13 mouse cellular contexts compared by ENCODE assay signal in the genomic region with DNA sequence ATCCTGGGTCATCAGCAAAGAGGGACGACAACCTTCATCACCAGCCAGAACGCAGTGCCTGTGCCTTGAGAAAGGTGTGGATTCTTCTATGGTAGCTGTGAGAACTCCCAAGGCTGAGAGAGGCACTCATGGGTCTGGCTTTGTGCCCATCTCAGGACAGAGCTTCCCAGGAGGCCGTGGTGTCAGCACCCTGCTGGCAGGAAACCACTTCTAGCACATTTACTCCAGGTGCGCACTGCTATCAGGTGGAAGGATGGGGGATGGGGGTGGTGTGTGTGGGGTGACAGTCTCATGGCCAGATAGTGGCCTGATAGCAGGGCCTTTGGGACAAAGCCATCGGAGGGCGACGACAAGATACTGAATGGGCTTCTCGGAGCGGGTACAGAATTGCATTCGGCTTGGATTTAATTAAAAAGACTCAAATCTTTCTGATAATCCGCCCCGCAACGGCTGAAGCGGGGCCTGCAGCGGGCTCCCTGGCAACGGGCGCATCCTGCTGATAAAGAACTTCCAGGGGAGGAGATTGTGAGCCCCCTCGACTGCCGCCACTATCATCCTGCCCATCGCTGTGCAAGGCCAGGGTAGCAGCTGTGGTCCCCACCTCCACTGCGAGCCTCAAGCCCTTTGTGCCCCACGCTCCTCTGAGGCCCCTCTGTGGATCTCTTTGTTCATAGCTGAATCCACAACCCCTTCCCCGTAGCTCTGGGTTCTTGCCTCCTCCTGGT. TPM values are rescaled to one million over a fixed set of nuclear protein-coding genes. Genes with fewer than 3 reads are reported as not detected.
DNase-seq lines count a peak whose midpoint lies in the region; ATAC-seq and TF ChIP-seq lines count a peak whose summit lies in the region.
"Had no signal": no experiment of that assay in that cellular context is flagged by ENCODE, and none has a peak within 500 bp of the region (broad histone marks: within the 10 kb centered on the region; RNA-seq: fewer than 3 reads in every experiment).

No protein-coding gene starts in this region.

- H3K4me3 ChIP-seq in E14TG2a.4 (replicated peaks; ENCODE audit: low read length), result peak overlapping the region; percentile 61
- H3K4me3 ChIP-seq in hindbrain, embryonic 16.5 days (ENCODE audit: low read length), result no peak overlapping the region
- no peak overlapping the region for H3K4me3 ChIP-seq in neural tube, embryonic 13.5 days
- H3K4me3 ChIP-seq: liver, embryonic 15.5 days; megakaryocyte, embryonic 14.5 days had no signal

- no peak for TF ChIP-seq POLR2A in brain, embryonic 14.5 days (IDR thresholded peaks at IDR 0.05; ENCODE audit: borderline replicate concordance, extremely low read depth, insufficient read depth, insufficient read length, poor library complexity, severe bottlenecking)

- intact Hi-C loops in heart, postnatal 25 days (cut with DNase I), result no loop called here

- 30% methylated on average over 23 of the region's 23 CpGs for WGBS in hindbrain, embryonic 16.5 days
- WGBS in neural tube, embryonic 13.5 days, result 47% methylated on average over 23 of the region's 23 CpGs

- no peak overlapping the region for H3K4me2 ChIP-seq in hindbrain, embryonic 16.5 days (ENCODE audit: low read length)
- H3K4me2 ChIP-seq in neural tube, embryonic 13.5 days, result no peak overlapping the region
- H3K4me2 ChIP-seq: liver, embryonic 15.5 days had no signal

- H3K36me3 ChIP-seq in E14TG2a.4 (ENCODE audit: insufficient read depth, low read length), result no peaks in the 10 kb centered on the region
- H3K36me3 ChIP-seq in hindbrain, embryonic 16.5 days (ENCODE audit: control insufficient read depth, insufficient read depth, low read length), result no peaks in the 10 kb centered on the region
- H3K36me3 ChIP-seq in neural tube, embryonic 13.5 days, result no peaks in the 10 kb centered on the region
- H3K36me3 ChIP-seq: liver, embryonic 15.5 days had no signal

- H3K9me3 ChIP-seq in E14TG2a.4 (ENCODE audit: low read length), result peaks cover 9% of the 10 kb centered on the region
- H3K9me3 ChIP-seq in hindbrain, embryonic 16.5 days (ENCODE audit: control insufficient read depth, low read length), result no peaks in the 10 kb centered on the region
- H3K9me3 ChIP-seq in neural tube, embryonic 13.5 days, result no peaks in the 10 kb centered on the region
- H3K9me3 ChIP-seq: liver, embryonic 15.5 days had no signal

- H3K9ac ChIP-seq in hindbrain, embryonic 16.5 days (ENCODE audit: low read depth, low read length), result peak overlapping the region; percentile 31
- no peak overlapping the region; the same call in 1 of the 2 replicates for H3K9ac ChIP-seq in neural tube, embryonic 13.5 days
- H3K9ac ChIP-seq: liver, embryonic 15.5 days had no signal

- peak; percentile 57 for DNase-seq in brain, embryonic 14.5 days (ENCODE audit: low read depth)
- no peak for DNase-seq in heart, postnatal 25 days (ENCODE audit: low spot score)
- DNase-seq in urinary bladder, postnatal 36 days (ENCODE audit: low spot score in 2 of 2), result no peak
- DNase-seq in adrenal gland, postnatal 36 days, result no peak
- DNase-seq: adrenal gland, adult 8-10 months; heart, adult 18-20 months had no signal

- H3K27me3 ChIP-seq in E14TG2a.4 (ENCODE audit: insufficient read depth, low read length), result peaks cover 39% of the 10 kb centered on the region
- H3K27me3 ChIP-seq in hindbrain, embryonic 16.5 days (replicated peaks; ENCODE audit: control insufficient read depth, insufficient read depth, low read length), result no peaks in the 10 kb centered on the region
- H3K27me3 ChIP-seq in neural tube, embryonic 13.5 days, result no peaks in the 10 kb centered on the region

- H3K4me1 ChIP-seq in E14TG2a.4 (replicated peaks; ENCODE audit: low read depth, low read length), result peaks cover 12% of the 10 kb centered on the region
- H3K4me1 ChIP-seq in hindbrain, embryonic 16.5 days (ENCODE audit: control insufficient read depth, insufficient read depth, low read depth, low read length), result peaks cover 7% of the 10 kb centered on the region
- peaks cover 17% of the 10 kb centered on the region for H3K4me1 ChIP-seq in neural tube, embryonic 13.5 days (replicated peaks)
- H3K4me1 ChIP-seq: liver, embryonic 15.5 days had no signal

- no peak for TF ChIP-seq CTCF in E14TG2a.4 (conservative IDR thresholded peaks at IDR 0.05; ENCODE audit: low read length)
- TF ChIP-seq CTCF in brain, embryonic 14.5 days (IDR thresholded peaks at IDR 0.05; ENCODE audit: borderline replicate concordance, extremely low read depth, insufficient read depth, insufficient read length), result no peak

- ATAC-seq in hindbrain, embryonic 16.5 days, result peak; percentile 58
- ATAC-seq in neural tube, embryonic 13.5 days (ENCODE audit: low read depth), result peak; percentile 34

- no peak overlapping the region for H3K27ac ChIP-seq in hindbrain, embryonic 16.5 days (ENCODE audit: low read depth, low read length)
- H3K27ac ChIP-seq in neural tube, embryonic 13.5 days (replicated peaks), result peak overlapping the region; percentile 63
- H3K27ac ChIP-seq: liver, embryonic 15.5 days had no signal

RNA-seq across cellular contexts. Expression of a gene that starts 49.0 kb away (rescaled TPM):
- polyA plus RNA-seq in brain, embryonic 14.5 days (2012; rRNA removed), result 2.9 and 16.0 TPM in 2 replicates
- 3.3 and 3.5 TPM in 2 replicates for polyA plus RNA-seq in hindbrain, embryonic 16.5 days (2015; fragmentation: Nextera tagmentation; extraction: Ambion mirVana)
- 9.1 and 11.1 TPM in 2 replicates for polyA plus RNA-seq in neural tube, embryonic 13.5 days (2015; fragmentation: Nextera tagmentation; extraction: Ambion mirVana)
- total RNA-seq in heart, postnatal 25 days (2021), result under 1 TPM; 0.17 to 0.21 TPM
- total RNA-seq in adrenal gland, postnatal 36 days (2021), result under 1 TPM in 1 of 2 experiments, not detected in 1; 0.07 TPM
- total RNA-seq: common myeloid progenitor, adult 5-6 weeks; neutrophil, adult 5-6 weeks had no signal
- polyA plus RNA-seq: liver, embryonic 15.5 days had no signal
